Mouse (Mus musculus): ENCODE data around the gene Exoc4.

DNA sequence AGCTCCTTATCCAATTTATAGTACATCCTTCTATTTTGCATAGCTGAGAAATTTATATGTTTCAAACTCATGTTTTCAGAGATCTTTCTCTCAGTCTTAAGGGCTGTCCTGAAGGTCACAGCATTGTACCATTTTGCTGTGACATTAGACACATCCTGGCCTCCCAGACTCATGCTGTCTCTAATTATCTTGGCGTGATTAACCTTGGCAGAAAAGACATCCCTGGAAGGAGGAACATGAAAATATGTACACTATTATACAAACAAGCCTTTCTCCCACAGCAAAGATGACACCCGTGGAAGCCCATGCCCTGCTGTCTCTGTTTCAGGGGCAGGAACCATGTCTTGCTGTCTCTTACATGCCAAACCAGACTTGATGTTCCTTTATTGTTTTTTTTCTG is 59.8 kb downstream of the Exoc4 start:
- TF ChIP-seq CTCF (IDR thresholded peaks at IDR 0.05) (no peak), EP300 (IDR thresholded peaks at IDR 0.05) (no peak)

Data from lung, postnatal 0 days (tissue).